Mouse (Mus musculus) effector memory CD4-positive, alpha-beta T cell, adult 5 months (primary cell): ENCODE results near the gene Slc16a1. TPM values are rescaled to one million over a fixed set of nuclear protein-coding genes. Genes with fewer than 3 reads are reported as not detected.

ENCODE experiments used
- polyA plus RNA-seq: library from polyadenylated mRNA; unstranded; fragments of 100-300 nt; shearing (Covaris generic); gene quantifications from one replicate; pipeline ENCODE4 v1.2.1, GENCODE M21; 2017

Gene Slc16a1
- 46.2 TPM for polyA plus RNA-seq

DNA sequence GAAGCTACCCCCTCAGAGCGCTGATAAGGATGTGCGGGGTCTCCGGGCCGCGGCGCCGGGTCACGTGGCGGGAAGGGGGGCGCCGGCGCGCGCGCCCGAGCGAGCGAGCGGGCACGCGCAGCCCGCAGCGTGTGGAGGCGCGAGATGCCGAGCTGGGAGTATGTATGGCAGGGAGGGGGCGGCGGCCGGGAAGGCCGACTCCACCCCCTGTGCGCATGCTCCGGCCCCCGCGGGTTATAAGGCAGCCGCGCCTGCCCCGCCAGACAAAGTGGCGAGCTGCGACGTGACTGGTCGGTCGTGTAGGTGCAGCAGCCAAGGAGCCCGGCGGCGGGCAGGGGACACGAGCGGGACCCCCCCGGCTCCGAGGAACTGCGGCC lies at the start of gene Slc16a1:
Gene Slc16a1 (plus strand): TSS at position 266 of the 377 bp plus-strand sequence.

Other genes starting within 250 kb of the Slc16a1 start
- 24.7 TPM for gene Lrig2, start 126.8 kb upstream of the Slc16a1 start, polyA plus RNA-seq
- 60.8 TPM for gene Ppm1j, start 142.4 kb downstream of the Slc16a1 start, polyA plus RNA-seq
- 2.5 TPM for gene Fam19a3, start 143.2 kb downstream of the Slc16a1 start, polyA plus RNA-seq
- gene Rhoc, start 149.7 kb downstream of the Slc16a1 start, polyA plus RNA-seq = 16.3 TPM
- gene Mov10, start 179.9 kb downstream of the Slc16a1 start, polyA plus RNA-seq = 29.8 TPM
- 46.2 TPM for gene St7l, start 225.3 kb downstream of the Slc16a1 start, polyA plus RNA-seq
- gene Capza1, start 225.8 kb downstream of the Slc16a1 start, polyA plus RNA-seq = 331 TPM